Mouse (Mus musculus): ENCODE measurements around the gene Wrnip1.

Wrnip1 gene

DNA sequence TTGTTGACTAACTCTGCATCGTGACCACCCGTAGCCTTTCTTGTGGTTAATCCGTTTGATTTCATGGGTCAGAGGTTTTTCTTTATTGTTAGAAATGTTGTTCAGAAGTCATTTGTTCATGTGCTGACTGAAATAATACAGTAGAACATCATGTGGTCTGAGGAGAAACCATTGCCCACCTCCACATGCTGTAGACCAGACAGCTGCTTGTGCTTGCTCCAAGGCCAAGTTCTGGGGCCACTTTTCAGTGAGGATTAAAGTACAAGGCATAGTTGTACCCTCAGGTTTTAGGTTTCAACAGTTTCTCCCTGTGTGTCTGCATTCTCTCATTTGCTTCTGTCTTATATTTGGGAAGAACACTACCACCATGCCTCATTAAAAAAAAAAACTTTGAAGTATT lies 5.8 kb downstream of the Wrnip1 start:
- DNase-seq (ENCODE audit: low read depth, low spot score), result no peak

DNA sequence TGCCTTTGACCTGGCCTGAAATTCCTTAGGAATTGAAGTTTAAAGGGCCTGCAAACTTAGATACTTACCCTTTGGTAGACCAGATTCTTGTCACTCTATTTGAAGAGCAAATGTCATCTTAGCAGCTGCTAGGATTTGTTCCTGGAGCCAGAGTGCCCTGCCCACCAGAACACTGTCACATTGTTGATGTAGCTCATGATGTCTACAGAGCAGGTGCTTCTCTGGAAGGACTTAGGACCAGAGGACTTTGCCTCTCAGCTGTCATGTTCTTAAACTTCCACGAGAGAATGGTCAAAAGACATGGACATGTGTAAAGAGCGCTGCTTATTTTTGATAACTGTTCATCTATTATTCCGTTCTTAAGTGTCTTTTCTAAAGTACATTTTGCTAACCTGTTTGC lies 17.4 kb downstream of the Wrnip1 start:
- DNase-seq (ENCODE audit: low read depth, low spot score), result no peak

GRCm38 (mm10) chr13:32819926-32820325 lies 18.1 kb downstream of the Wrnip1 start:
- DNase-seq (ENCODE audit: low read depth, low spot score), result no peak

- no peak for DNase-seq (ENCODE audit: low read depth, low spot score)
These were observed 19.8 kb downstream of the Wrnip1 start for GRCm38 (mm10) chr13:32821671-32822070.

DNA sequence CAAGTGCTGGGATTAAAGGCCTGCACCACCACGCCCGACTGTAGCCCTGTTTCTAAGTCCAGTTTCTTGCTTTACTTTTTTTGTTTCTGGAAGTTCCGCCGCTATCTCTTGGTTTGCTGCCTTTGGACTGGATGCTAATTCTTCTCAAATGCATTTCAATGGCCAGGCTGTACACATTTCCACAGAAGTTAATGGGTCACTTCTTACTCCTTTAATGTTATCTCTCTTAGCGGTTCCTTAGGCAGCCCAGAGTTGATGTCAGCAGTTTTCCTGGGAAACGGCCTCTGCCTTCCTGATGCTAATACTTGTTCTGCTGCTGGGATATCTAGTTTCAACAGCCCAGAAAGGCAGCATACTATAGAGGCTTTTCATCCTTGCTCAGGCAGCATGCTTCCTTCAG lies 21.3 kb downstream of the Wrnip1 start:
- DNase-seq (ENCODE audit: low read depth, low spot score), result peak; percentile 86

- no peak for DNase-seq (ENCODE audit: low read depth, low spot score)
These were observed 22.8 kb downstream of the Wrnip1 start for GRCm38 (mm10) chr13:32824377-32825330.

GRCm38 (mm10) chr13:32825546-32825945 lies 23.7 kb downstream of the Wrnip1 start:
- no peak for DNase-seq (ENCODE audit: low read depth, low spot score)

- no peak for DNase-seq (ENCODE audit: low read depth, low spot score)
These were observed 25.4 kb downstream of the Wrnip1 start for GRCm38 (mm10) chr13:32827111-32827822.

DNA sequence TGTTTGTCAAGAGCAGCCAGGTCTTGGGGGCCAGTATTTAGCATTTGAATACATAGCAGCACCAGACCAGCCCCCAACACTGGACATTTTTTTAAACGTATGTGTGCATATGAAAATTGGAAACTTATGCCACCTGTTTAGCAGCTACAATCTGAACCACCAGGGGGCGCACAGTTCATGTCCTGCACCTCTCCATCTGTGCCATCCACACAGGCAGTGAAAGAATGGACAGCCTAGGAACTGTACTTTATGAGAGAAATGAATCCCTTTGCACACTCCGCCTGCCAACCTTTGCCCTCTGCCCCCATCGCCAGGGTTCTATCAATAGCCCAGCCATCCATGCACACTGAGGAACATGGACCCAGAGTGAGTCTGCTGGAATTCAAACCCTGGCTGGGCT lies 26.1 kb downstream of the Wrnip1 start:
- peak; percentile 70 for DNase-seq (ENCODE audit: low read depth, low spot score)

GRCm38 (mm10) chr13:32828886-32829285 lies 27.0 kb downstream of the Wrnip1 start:
- no peak for DNase-seq (ENCODE audit: low read depth, low spot score)

DNA sequence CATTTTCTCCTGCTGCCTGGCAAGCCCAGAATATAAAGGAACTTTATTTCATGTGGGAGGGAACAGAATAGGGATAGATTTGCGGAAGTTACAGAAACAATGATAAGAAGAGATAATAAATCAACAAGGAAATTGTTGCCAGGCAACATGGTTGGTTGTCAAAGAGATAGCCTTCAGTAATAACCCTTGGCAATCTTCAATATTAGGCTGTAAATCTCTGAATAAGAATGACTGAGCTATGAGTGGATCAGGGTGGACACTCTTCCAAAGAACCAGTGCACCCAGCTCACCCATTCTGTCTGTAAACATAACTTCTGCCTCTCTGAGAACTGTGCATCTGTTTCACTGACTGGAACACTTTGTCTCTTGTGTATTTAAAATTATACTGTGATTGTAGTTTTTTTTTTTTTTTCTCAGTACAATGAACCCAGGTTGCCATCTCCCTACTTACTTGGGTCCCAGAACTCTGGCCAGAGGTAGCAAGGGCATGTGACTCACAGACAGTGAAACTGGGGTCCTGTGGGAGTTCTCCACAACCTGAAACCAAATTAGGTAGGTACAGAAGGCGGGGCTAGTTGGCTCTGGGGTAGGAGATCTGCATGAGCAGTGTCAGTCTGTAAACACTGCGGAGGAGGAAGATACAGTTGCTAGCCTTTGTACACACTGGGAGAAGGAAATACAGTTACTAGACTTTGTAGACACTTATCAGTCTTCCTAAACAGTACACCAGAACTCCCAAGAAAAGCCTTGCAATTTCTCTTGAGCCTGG lies 29.9 kb downstream of the Wrnip1 start:
- no peak for DNase-seq (ENCODE audit: low read depth, low spot score)

GRCm38 (mm10) chr13:32832776-32833175 lies 30.9 kb downstream of the Wrnip1 start:
- no peak for DNase-seq (ENCODE audit: low read depth, low spot score)

DNA sequence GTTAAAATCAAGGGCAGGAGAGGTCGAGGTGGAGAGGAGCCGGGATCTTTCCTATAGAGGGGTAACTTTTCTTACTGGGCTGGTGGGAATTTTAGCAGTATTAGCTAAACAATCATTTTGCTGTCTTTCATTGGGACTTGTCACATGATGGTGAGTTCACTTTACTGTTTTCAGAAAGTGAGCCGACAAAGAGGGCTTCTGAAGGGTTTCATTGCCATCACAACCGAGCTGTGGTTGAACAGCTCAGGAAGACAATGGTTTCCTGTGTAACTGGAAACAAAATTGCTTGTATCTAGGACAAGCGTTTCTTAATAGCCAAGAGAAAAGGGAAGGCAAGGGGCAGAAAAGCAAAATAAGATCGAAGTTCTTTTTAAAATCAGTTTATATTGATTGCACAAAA lies 31.4 kb downstream of the Wrnip1 start:
- DNase-seq (ENCODE audit: low read depth, low spot score), result no peak

DNA sequence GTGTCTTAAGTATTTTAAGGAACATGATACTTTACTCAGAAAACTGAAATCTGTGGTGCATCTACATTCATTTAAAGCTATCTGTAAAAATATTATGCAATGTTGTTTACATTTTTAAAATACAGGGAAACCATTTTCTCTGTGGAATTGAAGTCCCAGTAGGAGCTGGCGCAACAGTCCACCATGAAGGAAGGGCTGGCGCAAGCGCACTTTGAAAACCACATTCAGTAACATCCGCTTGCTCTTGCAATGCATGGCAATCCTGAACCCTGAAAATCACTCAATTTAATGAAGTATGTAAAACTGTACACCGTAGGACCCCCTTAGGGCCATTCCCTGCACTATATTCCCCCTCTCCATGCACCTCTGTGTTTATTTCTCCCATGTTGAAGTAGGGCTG lies 32.7 kb downstream of the Wrnip1 start:
- DNase-seq (ENCODE audit: low read depth, low spot score), result no peak

- no peak for DNase-seq (ENCODE audit: low read depth, low spot score)
These were observed 37.5 kb downstream of the Wrnip1 start for GRCm38 (mm10) chr13:32839314-32839713.

DNA sequence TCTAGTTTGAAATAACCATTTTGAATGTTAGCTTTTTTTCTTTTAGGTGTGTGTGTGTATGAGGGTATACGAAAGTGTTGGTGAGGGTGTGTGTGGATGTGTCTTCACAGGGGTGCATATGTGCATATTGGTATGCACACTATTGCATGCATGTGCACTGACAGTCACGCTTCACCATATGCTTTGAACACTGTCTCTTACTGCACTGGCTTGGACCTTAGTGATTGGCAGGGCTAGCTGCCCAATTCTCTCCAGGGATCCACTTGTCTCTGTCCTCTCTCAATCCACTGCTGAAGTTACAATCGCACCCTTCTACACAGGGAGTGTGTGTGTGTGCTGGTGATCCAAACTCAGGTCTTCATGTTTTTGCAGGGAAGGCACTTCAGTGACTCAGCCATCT lies 39.5 kb downstream of the Wrnip1 start:
- no peak for DNase-seq (ENCODE audit: low read depth, low spot score)

DNA sequence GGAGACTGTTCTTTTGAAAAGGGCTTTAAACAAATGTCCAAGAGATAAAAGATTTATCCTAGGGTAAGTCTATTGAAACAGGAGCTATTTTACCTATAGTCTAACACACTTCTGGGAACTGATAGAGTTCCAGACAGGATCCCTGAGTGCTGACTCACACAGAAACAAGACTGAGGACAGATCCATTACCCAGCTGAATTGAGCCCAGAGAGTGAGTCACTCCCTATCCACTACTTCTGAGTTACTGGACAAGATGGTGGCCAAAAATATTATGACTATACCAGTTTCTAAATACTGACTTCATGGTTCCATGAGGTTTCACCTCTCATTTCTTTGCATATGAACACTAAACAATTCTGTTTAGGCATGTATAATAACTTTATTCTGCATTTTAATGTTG lies 44.4 kb downstream of the Wrnip1 start:
- DNase-seq (ENCODE audit: low read depth, low spot score), result no peak

DNA sequence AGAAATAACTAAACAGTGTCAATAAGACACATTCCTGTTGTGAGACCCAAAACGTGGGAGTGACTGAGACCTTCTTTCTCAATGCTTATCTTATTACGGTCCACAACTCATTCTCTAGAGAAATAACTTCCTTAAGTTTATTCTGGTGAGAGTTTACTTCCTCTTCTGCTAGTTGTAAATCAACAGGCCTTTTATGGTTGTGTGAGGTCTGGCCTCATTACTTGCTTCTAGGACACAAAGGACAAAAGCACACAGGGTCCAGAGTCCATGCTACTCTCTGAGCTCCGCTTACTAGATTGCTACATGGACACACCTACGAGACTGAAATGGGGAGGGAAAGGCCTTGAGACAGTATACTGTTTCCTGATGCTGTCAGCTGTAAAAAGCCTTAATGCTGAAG lies 47.3 kb downstream of the Wrnip1 start:
- DNase-seq (ENCODE audit: low read depth, low spot score), result no peak

GRCm38 (mm10) chr13:32849531-32850123 lies 47.8 kb downstream of the Wrnip1 start:
- DNase-seq (ENCODE audit: low read depth, low spot score), result no peak

- no peak for DNase-seq (ENCODE audit: low read depth, low spot score)
These were observed 48.3 kb downstream of the Wrnip1 start for GRCm38 (mm10) chr13:32850156-32850555.

DNA sequence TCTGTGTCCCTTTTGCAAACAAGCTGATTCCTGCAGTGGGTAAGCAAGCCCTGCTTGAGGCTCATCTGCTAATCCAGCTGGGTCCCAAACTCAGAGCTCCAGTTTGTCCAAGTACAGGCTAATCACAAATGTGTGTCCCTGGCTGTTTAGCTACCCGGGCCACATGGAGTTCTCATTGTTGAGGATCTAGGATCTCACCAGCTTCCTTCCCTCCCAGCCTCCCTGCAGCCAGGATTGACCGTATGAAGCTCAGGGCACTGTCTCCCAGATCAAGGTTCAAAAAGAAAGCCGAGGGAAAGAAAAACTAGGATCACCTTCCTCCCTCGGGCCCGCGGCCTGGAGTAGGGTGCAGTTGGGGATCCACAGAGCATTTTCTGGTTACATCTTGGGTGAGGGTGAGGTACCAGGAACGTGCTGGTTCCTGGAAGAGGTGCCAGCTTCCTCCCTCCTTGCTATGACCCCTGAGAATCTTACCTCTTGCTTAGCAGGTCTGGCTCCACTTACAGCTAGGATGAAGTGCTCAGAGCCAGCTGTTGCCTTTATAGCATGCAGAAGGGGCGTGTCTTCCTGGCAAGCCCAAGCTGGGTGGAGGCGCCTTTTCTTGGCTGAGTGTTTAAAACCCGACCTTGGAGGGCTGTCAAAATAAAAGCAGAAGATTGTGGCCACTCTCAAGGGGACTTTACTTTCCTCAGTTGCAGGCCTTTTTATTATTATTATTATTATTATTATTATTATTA lies 49.0 kb downstream of the Wrnip1 start, which contains the start of gene Serpinb1a:
Serpinb1a (minus strand) TSS at position 518 of the 737 bp plus-strand sequence.
- peak; percentile 83 for DNase-seq (ENCODE audit: low read depth, low spot score)

Data from ZHBTc4 (cell line).